Mouse (Mus musculus) ovary, postnatal 14 days (tissue): ENCODE measurements around the gene Gm7735.
"Not testable (repeated sequence)": the region's sequence is repeated elsewhere in the genome, so short reads cannot be mapped to it uniquely, and the experiment has no call there.

Source experiments
- DNase-seq: peaks from one replicate; pipeline ENCODE4 v3.0.0; 2022; ENCODE audit warnings: low spot score

Gene Gm7735

GRCm38 (mm10) chr16:89169190-89169589, at the start of gene Gm7735:
Gm7735 (plus strand) TSS chr16:89169490.
- DNase-seq, result not testable (repeated sequence)

- DNase-seq, result no peak
These were observed 28.7 kb upstream of the Gm7735 start, which contains the start of gene Gm6358 for GRCm38 (mm10) chr16:89140551-89140950. Gm6358 (plus strand) TSS chr16:89140851.

GRCm38 (mm10) chr16:89150786-89151185, 18.5 kb upstream of the Gm7735 start, which contains the start of gene Gm10061:
Gm10061 (plus strand) TSS chr16:89151086.
- DNase-seq, result no peak

GRCm38 (mm10) chr16:89157652-89158051, 11.6 kb upstream of the Gm7735 start, which contains the start of gene Gm9789:
Gm9789 (plus strand) TSS chr16:89157952.
- no peak for DNase-seq

- no peak for DNase-seq
These were observed 5.1 kb downstream of the Gm7735 start, which contains the start of gene 1110057P08Rik for GRCm38 (mm10) chr16:89174435-89174834. 1110057P08Rik (plus strand) TSS chr16:89174735.

GRCm38 (mm10) chr16:89188621-89189020, 19.3 kb downstream of the Gm7735 start:
- DNase-seq, result no peak

GRCm38 (mm10) chr16:89205561-89205960, 36.3 kb downstream of the Gm7735 start, which contains the start of gene Krtap20-2:
Krtap20-2 (plus strand) TSS chr16:89205861.
- no peak for DNase-seq
